Mouse (Mus musculus) neural tube, embryonic 14.5 days (tissue): Measurements from ENCODE around the gene Rps4x. TPM values are rescaled to one million over a fixed set of nuclear protein-coding genes. Genes with fewer than 3 reads are reported as not detected.

Experiments
- ATAC-seq: fragments of 200-750 bp; cut with Nextera tagmentation; 2 replicates; pipeline ENCODE4 v1.8.0; 2017; ENCODE audit warnings: low read depth, mild to moderate bottlenecking, moderate TSS enrichment, moderate library complexity
- H3K27ac ChIP-seq: fragments of 300-500 bp; sonication (generic); 2 replicates; pipeline ENCODE4 v1.5.1; 2014; ENCODE audit warnings: low read depth, mild to moderate bottlenecking, control low read depth, low read length, moderate library complexity, mixed read lengths
- H3K27me3 ChIP-seq: fragments of 300-500 bp; sonication (generic); 2 replicates; pipeline ENCODE4 v1.6.1; 2014; ENCODE audit warnings: low read length; ENCODE audit not compliant: control insufficient read depth, insufficient read depth
- H3K36me3 ChIP-seq: fragments of 300-500 bp; sonication (generic); 2 replicates; pipeline ENCODE4 v1.6.1; 2014; ENCODE audit warnings: low read length, mixed read lengths; ENCODE audit not compliant: control insufficient read depth, insufficient read depth
- H3K4me1 ChIP-seq: fragments of 300-500 bp; sonication (generic); 2 replicates; pipeline ENCODE4 v1.6.1; 2014; ENCODE audit warnings: low read length; ENCODE audit not compliant: control insufficient read depth, insufficient read depth
- H3K4me2 ChIP-seq: fragments of 300-500 bp; sonication (generic); 2 replicates; pipeline ENCODE4 v1.6.1; 2014; ENCODE audit warnings: mild to moderate bottlenecking, low read depth, low read length, control low read depth
- H3K4me3 ChIP-seq: fragments of 300-500 bp; sonication (generic); 2 replicates; pipeline ENCODE4 v1.5.1; 2014; ENCODE audit warnings: low read depth, low read length, control low read depth, mixed read lengths
- H3K9ac ChIP-seq: fragments of 300-500 bp; sonication (generic); replicated peaks from 2 replicates; pipeline ENCODE4 v1.6.1; 2014; ENCODE audit warnings: low read depth, mild to moderate bottlenecking, control low read depth, low read length, mixed read lengths
- H3K9me3 ChIP-seq: fragments of 300-500 bp; sonication (generic); 2 replicates; pipeline ENCODE4 v1.6.1; 2016; ENCODE audit warnings: low read length; ENCODE audit not compliant: control insufficient read depth
- WGBS: fragments of 180-500 bp; shearing (Covaris S2); extraction: QIAGEN DNeasy Blood & Tissue Kit; methylation state at CpG from one replicate; pipeline ENCODE4 v1.1.7; 2014; 5-methylcytosine and 5-hydroxymethylcytosine counted together
- polyA plus RNA-seq: library from polyadenylated mRNA; unstranded; fragments of >200 nt; fragmentation: Nextera tagmentation; extraction: Ambion mirVana; gene quantifications from 2 replicates; pipeline ENCODE4 v1.2.1, GENCODE M21; 2014

The Rps4x gene
- polyA plus RNA-seq, 1 experiment from 2014 or later, result 390 TPM

DNA sequence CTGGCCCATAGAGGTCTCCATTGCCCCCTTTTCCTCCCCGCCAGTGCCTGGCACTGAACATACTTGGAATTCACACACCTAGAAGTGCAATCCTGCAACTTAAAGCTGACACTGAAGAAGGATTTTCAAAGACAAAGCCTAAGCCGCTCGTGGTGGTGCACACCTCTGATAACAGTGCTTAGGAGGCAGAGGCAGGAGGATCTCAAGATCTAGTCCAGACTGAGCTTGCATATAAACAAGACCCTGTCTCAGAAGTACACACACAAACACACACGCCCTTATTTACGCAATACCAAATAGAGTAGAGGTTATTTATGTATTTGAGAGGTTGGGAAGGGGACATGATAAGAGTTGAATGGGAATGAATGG is 31.8 kb downstream of the Rps4x start:
- H3K27me3 ChIP-seq, result no peaks in the 10 kb centered on the region
- peak overlapping the region; percentile 27 for H3K4me3 ChIP-seq
- H3K9ac ChIP-seq, result no peak overlapping the region; the same call in 1 of the 2 replicates
- peak overlapping the region; percentile 35 for H3K4me2 ChIP-seq
- H3K9me3 ChIP-seq, result no peaks in the 10 kb centered on the region
- peak overlapping the region; percentile 66 for H3K27ac ChIP-seq
- no peak for ATAC-seq
- WGBS, result 49% methylated on average over 5 of the region's 5 CpGs
- H3K4me1 ChIP-seq, result no peaks in the 10 kb centered on the region
- H3K36me3 ChIP-seq, result no peaks in the 10 kb centered on the region

DNA sequence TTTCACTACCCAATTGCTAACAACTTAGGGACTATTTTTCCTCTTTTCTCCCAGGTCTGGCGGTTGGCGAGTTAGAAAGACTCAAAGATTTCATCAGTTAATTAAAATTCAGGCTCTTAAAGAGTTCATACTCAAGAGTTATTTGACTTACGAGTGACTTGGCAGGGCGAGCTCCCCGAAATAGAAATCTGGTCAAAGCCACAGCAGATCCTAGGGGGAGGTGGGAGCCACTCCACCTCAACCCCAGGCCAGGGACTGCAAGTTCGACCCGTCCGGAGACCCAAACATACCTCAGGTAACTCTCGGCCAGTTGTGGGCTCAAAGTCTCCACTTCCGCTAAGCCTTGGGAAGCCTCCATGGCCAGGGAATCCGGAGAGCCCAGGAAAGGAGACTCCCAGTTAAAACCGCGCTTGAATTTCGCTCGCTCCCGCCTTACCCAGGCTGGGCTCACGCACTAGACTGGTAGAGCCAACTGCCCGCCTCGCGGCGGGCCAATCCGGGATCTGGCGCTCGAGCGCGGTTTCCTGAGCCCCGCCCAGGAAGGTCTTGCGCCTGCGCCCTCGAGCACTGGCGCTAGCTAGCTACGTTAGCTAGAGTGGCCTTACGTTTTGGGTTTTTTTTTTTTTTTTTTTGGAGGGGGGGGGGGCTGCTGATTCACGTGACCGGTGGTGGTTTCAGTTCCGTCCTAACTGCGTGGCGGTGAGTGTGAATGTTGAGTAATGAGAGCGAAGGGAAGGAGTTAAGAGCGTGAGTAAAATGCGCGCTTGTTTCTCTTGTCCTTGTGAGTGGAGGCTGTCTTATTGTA is 32.4 kb downstream of the Rps4x start, which contains the start of gene Ercc6l:
Gene Ercc6l (minus strand): TSS at position 474 of the 805 bp plus-strand sequence.
- whole genome bisulfite sequencing, result 10% methylated on average over 41 of the region's 42 CpGs
- Histone ChIP-seq H3K9ac (no peak within 1 kb of the TSS; the same call in 1 of the 2 replicates), H3K4me2 (peak within 1 kb of the TSS; percentile 47), H3K27me3 (no peaks in the 10 kb centered on the region), H3K27ac (peak within 1 kb of the TSS; percentile 66), H3K4me1 (no peaks in the 10 kb centered on the region), H3K9me3 (no peaks in the 10 kb centered on the region), H3K4me3 (peak within 1 kb of the TSS; percentile 31), H3K36me3 (no peaks in the 10 kb centered on the region)
- peak; percentile 99 for ATAC-seq

DNA sequence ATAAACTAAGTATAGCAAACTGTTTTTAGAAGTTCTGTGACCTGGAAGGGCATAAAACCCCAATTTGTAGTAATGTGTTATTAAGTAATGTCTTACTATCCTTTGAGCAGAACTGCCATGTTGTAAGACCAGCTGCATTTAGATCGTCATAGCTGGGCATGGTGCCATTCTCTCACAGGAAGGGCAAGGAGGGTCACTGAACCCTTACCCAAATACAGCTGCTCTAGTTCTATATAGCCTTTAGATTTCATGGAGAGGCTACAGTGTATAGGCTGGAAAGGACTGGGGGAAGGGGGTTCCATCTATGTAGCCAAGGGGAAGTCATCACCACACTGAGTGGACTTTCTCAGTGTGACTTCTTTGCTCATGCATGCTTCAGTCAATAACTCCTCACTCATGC is 48.0 kb downstream of the Rps4x start:
- Histone ChIP-seq H3K36me3 (no peaks in the 10 kb centered on the region), H3K27ac (no peak overlapping the region), H3K4me1 (no peaks in the 10 kb centered on the region), H3K4me3 (no peak overlapping the region), H3K27me3 (no peaks in the 10 kb centered on the region), H3K9ac (no peak overlapping the region), H3K9me3 (no peaks in the 10 kb centered on the region), H3K4me2 (no peak overlapping the region)
- ATAC-seq, result no peak
- 89% methylated on average over 1 of the region's 1 CpGs for WGBS

Other genes with a start within 250 kb of the Rps4x start
- 3.3 and 3.9 TPM in 2 replicates for gene Rtl5, start 118.1 kb downstream of the Rps4x start, polyA plus RNA-seq
- 65.6 and 71.6 TPM in 2 replicates for gene Pin4, start 69.9 kb downstream of the Rps4x start, polyA plus RNA-seq
- gene Ercc6l, start 32.3 kb downstream of the Rps4x start, polyA plus RNA-seq, result 0.94 and 1.6 TPM in 2 replicates
- 6.0 and 11.1 TPM in 2 replicates for gene Cited1, start 62.8 kb upstream of the Rps4x start, polyA plus RNA-seq